Mouse (Mus musculus) limb, embryonic 11.5 days (tissue): ENCODE measurements around the gene Bdkrb2. TPM values are rescaled to one million over a fixed set of nuclear protein-coding genes. Genes with fewer than 3 reads are reported as not detected.
A peak's percentile ranks its signal among the peaks of the same experiment; 100 is the strongest.

Source experiments
- ATAC-seq: fragments of 200-750 bp; cut with Nextera tagmentation; 2 replicates; pipeline ENCODE4 v1.8.0; 2017; ENCODE audit warnings: low read depth; ENCODE audit not compliant: insufficient number of reproducible peaks, low FRiP score, low TSS enrichment
- DNase-seq: peaks from one replicate; pipeline ENCODE4 v3.0.0-alpha.2; 2015; ENCODE audit warnings: low spot score
- H3K27ac ChIP-seq: fragments of 300-500 bp; sonication (generic); replicated peaks from 2 replicates; pipeline ENCODE4 v1.5.1; 2014; ENCODE audit warnings: low read depth, mild to moderate bottlenecking, low read length
- H3K27me3 ChIP-seq: fragments of 300-500 bp; sonication (generic); 2 replicates; pipeline ENCODE4 v1.6.1; 2014; ENCODE audit warnings: mild to moderate bottlenecking, low read length, mixed read lengths; ENCODE audit not compliant: control insufficient read depth, insufficient read depth
- H3K36me3 ChIP-seq: fragments of 300-500 bp; sonication (generic); 2 replicates; pipeline ENCODE4 v1.6.1; 2014; ENCODE audit warnings: mild to moderate bottlenecking, low read length, moderate library complexity, mixed read lengths; ENCODE audit not compliant: control insufficient read depth, insufficient read depth
- H3K4me1 ChIP-seq: fragments of 300-500 bp; sonication (generic); 2 replicates; pipeline ENCODE4 v1.6.1; 2014; ENCODE audit warnings: low read length, mixed read lengths; ENCODE audit not compliant: control insufficient read depth, insufficient read depth
- H3K4me2 ChIP-seq: fragments of 300-500 bp; sonication (generic); 2 replicates; pipeline ENCODE4 v1.6.1; 2014; ENCODE audit warnings: low read depth, mild to moderate bottlenecking, moderate library complexity; ENCODE audit not compliant: severe bottlenecking
- H3K4me3 ChIP-seq: fragments of 300-500 bp; sonication (generic); 2 replicates; pipeline ENCODE4 v1.5.1; 2014; ENCODE audit warnings: low read depth, low read length
- H3K9ac ChIP-seq: fragments of 300-500 bp; sonication (generic); 2 replicates; pipeline ENCODE4 v1.6.1; 2014; ENCODE audit warnings: mild to moderate bottlenecking, low read length
- H3K9me3 ChIP-seq: fragments of 300-500 bp; sonication (generic); 2 replicates; pipeline ENCODE4 v1.6.1; 2016; ENCODE audit warnings: low read length; ENCODE audit not compliant: control insufficient read depth
- WGBS: fragments of 180-500 bp; shearing (Covaris S2); extraction: QIAGEN DNeasy Blood & Tissue Kit; methylation state at CpG from one replicate; pipeline ENCODE4 v1.1.7; 2014; 5-methylcytosine and 5-hydroxymethylcytosine counted together
- polyA plus RNA-seq: library from polyadenylated mRNA; unstranded; fragments of >200 nt; fragmentation: Nextera tagmentation; extraction: Ambion mirVana; gene quantifications from 2 replicates; pipeline ENCODE4 v1.2.1, GENCODE M21; 2014

Bdkrb2 gene
- polyA plus RNA-seq, result 0.18 and 0.28 TPM in 2 replicates

GRCm38 (mm10) chr12:105562936-105563680, at the start of gene Bdkrb2:
Gene Bdkrb2 (plus strand): TSS chr12:105563226.
- H3K9ac ChIP-seq, result no peak within 1 kb of the TSS; the same call in 1 of the 2 replicates
- peak within 1 kb of the TSS; percentile 51 for H3K4me2 ChIP-seq
- no peaks in the 10 kb centered on the region for H3K36me3 ChIP-seq
- H3K4me1 ChIP-seq, result peaks cover 13% of the 10 kb centered on the region; the same call in 1 of the 2 replicates
- peak; percentile 63 for DNase-seq
- H3K27me3 ChIP-seq, result peaks cover 25% of the 10 kb centered on the region
- no peak within 1 kb of the TSS for H3K27ac ChIP-seq
- 3% methylated on average over 25 of the region's 25 CpGs for WGBS
- peak within 1 kb of the TSS; percentile 30 for H3K4me3 ChIP-seq
- ATAC-seq, result peak; percentile 70; the same call in 1 of the 2 replicates
- H3K9me3 ChIP-seq, result no peaks in the 10 kb centered on the region

DNA sequence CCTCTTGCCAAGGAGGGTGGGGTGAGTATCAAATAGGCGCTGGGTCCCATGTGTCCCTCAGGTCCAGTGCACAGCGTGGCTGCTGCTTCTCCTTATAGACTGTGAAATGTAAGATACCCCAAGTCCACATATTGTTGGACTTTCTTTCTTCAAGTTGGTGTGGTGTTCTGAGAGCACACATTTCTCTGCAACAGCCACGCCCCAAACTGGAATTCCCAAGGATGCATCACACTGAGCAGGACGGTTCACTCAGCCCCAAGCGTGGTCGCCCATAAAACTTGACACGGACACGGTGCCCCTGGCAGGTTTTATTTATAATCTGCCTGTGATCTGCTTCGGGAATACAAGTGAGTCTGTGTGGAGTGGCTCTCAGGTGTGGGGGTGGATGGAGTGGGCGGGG, 48.9 kb upstream of the Bdkrb2 start:
- no peak overlapping the region for H3K9ac ChIP-seq
- ATAC-seq, result no peak
- no peaks in the 10 kb centered on the region for H3K9me3 ChIP-seq
- H3K4me3 ChIP-seq, result no peak overlapping the region
- no peak overlapping the region for H3K27ac ChIP-seq
- H3K27me3 ChIP-seq, result no peaks in the 10 kb centered on the region
- H3K4me2 ChIP-seq, result no peak overlapping the region
- H3K4me1 ChIP-seq, result no peaks in the 10 kb centered on the region
- 69% methylated on average over 10 of the region's 10 CpGs for WGBS
- no peaks in the 10 kb centered on the region for H3K36me3 ChIP-seq
- DNase-seq, result no peak

- Histone ChIP-seq H3K4me2 (no peak overlapping the region), H3K9me3 (no peaks in the 10 kb centered on the region), H3K4me3 (no peak overlapping the region), H3K4me1 (no peaks in the 10 kb centered on the region), H3K36me3 (no peaks in the 10 kb centered on the region), H3K27me3 (no peaks in the 10 kb centered on the region), H3K27ac (no peak overlapping the region), H3K9ac (no peak overlapping the region)
- ATAC-seq (no peak), DNase-seq (no peak)
- 82% methylated on average over 21 of the region's 21 CpGs for WGBS
Observed at GRCm38 (mm10) chr12:105517026-105517675, 45.9 kb upstream of the Bdkrb2 start.

DNA sequence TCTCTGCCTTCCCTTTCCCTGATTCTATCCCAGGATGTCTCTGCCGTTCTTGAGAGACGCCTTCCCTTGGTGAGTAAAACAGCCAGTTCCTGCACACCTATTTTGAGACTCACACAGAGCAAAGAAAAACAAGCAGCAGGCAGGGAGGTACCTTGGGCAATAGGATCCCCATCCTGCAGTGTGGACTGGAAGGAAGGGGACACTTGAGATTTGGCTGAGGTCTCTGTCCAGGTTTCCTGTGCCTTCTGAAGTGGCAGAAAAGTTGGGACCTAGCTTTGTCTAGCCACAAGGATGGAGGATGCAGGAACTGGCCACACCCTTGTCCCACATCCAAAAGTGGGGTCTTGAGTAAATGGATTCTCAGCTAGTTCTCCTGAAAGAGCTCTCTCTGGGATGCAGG, 43.2 kb upstream of the Bdkrb2 start:
- ATAC-seq (no peak), DNase-seq (no peak)
- no peak overlapping the region for H3K4me2 ChIP-seq
- H3K9ac ChIP-seq, result no peak overlapping the region
- no peak overlapping the region for H3K4me3 ChIP-seq
- no peaks in the 10 kb centered on the region for H3K9me3 ChIP-seq
- H3K36me3 ChIP-seq, result no peaks in the 10 kb centered on the region
- H3K27me3 ChIP-seq, result no peaks in the 10 kb centered on the region
- H3K27ac ChIP-seq, result no peak overlapping the region
- 76% methylated on average over 2 of the region's 2 CpGs for WGBS
- no peaks in the 10 kb centered on the region for H3K4me1 ChIP-seq

DNA sequence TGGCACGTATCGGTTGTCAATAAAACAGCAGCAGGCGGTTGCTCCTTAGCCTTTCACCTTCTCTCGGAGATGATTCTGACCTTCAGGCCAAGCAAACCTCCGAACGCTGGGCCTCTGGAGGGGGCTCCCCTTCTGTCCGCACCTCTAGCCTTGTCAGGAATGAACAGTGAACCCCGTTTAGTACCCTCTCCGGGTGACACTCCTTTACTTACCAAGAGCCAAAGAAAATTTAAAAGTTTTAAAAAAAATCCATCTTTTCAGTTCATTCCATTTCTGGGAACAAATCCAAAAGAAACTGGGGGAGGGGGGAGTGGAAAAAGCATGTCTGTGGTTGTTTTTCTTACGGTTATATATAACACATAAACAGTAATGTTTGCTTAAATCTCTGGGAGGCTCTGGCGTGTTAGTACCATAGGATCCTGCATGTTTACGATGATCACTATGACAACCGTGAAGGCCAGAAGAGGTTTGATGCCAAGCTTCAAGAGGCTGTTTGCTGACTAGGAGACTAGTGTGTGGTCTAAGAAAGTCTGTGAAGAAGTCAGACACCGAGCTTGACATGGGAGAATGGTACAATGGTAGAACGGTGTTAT, 41.8 kb upstream of the Bdkrb2 start:
- Histone ChIP-seq H3K27me3 (no peaks in the 10 kb centered on the region), H3K4me3 (no peak overlapping the region), H3K9ac (no peak overlapping the region), H3K4me1 (no peaks in the 10 kb centered on the region), H3K27ac (no peak overlapping the region), H3K4me2 (no peak overlapping the region), H3K9me3 (no peaks in the 10 kb centered on the region), H3K36me3 (no peaks in the 10 kb centered on the region)
- no peak for DNase-seq
- no peak for ATAC-seq
- WGBS, result 83% methylated on average over 15 of the region's 15 CpGs

DNA sequence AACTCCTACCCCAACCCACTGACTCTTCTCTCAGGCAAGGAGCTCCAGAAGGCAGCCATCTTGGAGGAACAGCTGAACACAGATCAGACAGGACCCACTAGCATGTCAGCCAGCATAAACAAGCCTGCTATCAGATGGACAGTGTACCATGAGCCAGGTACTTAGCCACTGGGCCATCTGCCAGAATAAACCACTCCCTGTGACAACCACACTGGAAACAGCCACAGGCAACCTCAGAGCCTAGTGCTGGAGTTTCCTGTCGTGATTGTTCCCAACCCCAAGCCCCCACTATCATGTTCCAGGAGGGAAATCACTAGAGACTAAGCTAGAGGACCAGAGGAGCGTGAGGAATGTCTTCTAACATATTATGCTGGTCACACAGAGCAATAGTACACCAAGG, 39.3 kb upstream of the Bdkrb2 start:
- WGBS, result 75% methylated on average over 2 of the region's 2 CpGs
- DNase-seq (no peak), ATAC-seq (no peak)
- H3K4me3 ChIP-seq, result no peak overlapping the region
- H3K27me3 ChIP-seq, result no peaks in the 10 kb centered on the region
- H3K4me2 ChIP-seq, result no peak overlapping the region
- H3K27ac ChIP-seq, result no peak overlapping the region
- no peak overlapping the region for H3K9ac ChIP-seq
- H3K4me1 ChIP-seq, result no peaks in the 10 kb centered on the region
- H3K36me3 ChIP-seq, result no peaks in the 10 kb centered on the region
- no peaks in the 10 kb centered on the region for H3K9me3 ChIP-seq

GRCm38 (mm10) chr12:105526186-105526585, 36.8 kb upstream of the Bdkrb2 start:
- H3K36me3 ChIP-seq, result no peaks in the 10 kb centered on the region
- no peak for DNase-seq
- H3K27ac ChIP-seq, result no peak overlapping the region
- H3K4me3 ChIP-seq, result no peak overlapping the region
- no peak overlapping the region for H3K9ac ChIP-seq
- no peak for ATAC-seq
- H3K4me2 ChIP-seq, result no peak overlapping the region
- H3K9me3 ChIP-seq, result no peaks in the 10 kb centered on the region
- 91% methylated on average over 3 of the region's 3 CpGs for WGBS
- no peaks in the 10 kb centered on the region for H3K4me1 ChIP-seq
- H3K27me3 ChIP-seq, result no peaks in the 10 kb centered on the region

GRCm38 (mm10) chr12:105526829-105527228, 36.2 kb upstream of the Bdkrb2 start:
- no peaks in the 10 kb centered on the region for H3K36me3 ChIP-seq
- H3K4me1 ChIP-seq, result no peaks in the 10 kb centered on the region
- no peak overlapping the region for H3K4me2 ChIP-seq
- WGBS, result 78% methylated on average over 5 of the region's 5 CpGs
- H3K27ac ChIP-seq, result no peak overlapping the region
- no peaks in the 10 kb centered on the region for H3K27me3 ChIP-seq
- DNase-seq, result no peak
- no peak for ATAC-seq
- no peak overlapping the region for H3K4me3 ChIP-seq
- H3K9ac ChIP-seq, result no peak overlapping the region
- no peaks in the 10 kb centered on the region for H3K9me3 ChIP-seq
